Mouse (Mus musculus): ENCODE results near the gene Ei24.
A peak's percentile ranks its signal among the peaks of the same experiment; 100 is the strongest.

Gene Ei24

GRCm38 (mm10) chr9:36794487-36794886 lies 2.7 kb downstream of the Ei24 start:
- no peak for DNase-seq (ENCODE audit: low read depth, low spot score)

GRCm38 (mm10) chr9:36792191-36792590 lies 5.0 kb downstream of the Ei24 start:
- DNase-seq (ENCODE audit: low read depth, low spot score) = no peak

GRCm38 (mm10) chr9:36783921-36784320 lies 13.3 kb downstream of the Ei24 start:
- no peak for DNase-seq (ENCODE audit: low read depth, low spot score)

GRCm38 (mm10) chr9:36769048-36769413 lies 28.2 kb downstream of the Ei24 start:
- no peak for DNase-seq (ENCODE audit: low read depth, low spot score)

GRCm38 (mm10) chr9:36768156-36769047 lies 28.8 kb downstream of the Ei24 start:
- DNase-seq (ENCODE audit: low read depth, low spot score) = no peak

GRCm38 (mm10) chr9:36767203-36768143 lies 29.7 kb downstream of the Ei24 start, which contains the start of gene Stt3a:
Gene Stt3a, minus strand, starts transcription at chr9:36767679.
- peak; percentile 99 for DNase-seq (ENCODE audit: low read depth, low spot score)

GRCm38 (mm10) chr9:36764378-36764777 lies 32.8 kb downstream of the Ei24 start:
- DNase-seq (ENCODE audit: low read depth, low spot score) = no peak
